Mouse (Mus musculus): Measurements from ENCODE around the gene Fbxl19.

Fbxl19 gene

DNA sequence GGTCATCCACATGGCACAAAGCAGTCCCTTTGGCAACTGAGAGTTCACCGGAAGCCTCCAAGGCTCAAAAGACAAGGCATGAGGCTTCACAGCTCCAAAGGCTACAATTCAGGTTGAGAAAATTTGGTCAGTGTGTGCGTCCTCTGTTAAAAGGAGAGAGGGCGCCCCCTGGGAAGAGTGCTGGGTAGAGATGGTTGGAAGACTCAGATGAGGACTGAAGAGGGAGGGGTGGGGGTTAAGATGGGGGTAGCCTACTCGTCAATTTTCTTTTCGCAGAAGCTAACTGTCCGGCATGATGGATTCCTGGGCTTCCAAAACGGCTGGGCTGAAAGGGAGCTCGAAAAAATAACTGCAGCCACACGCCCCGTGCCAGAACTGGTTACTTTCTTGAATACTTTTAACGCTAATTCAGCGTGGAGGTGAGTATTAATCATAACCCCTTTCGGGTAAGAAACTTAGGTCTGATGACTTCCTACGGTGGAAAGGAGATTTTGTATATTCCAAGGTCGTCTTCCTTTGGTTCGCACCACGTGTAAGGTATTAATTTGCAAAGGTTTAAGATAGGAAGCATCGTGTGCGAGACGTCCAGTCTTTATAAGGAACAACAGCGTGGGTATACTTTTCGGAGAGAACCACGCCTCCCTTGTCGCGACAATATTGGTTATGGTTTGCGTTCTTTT is at the start of gene Fbxl19:
Gene Fbxl19, plus strand, starts transcription at position 178 of the 680 bp plus-strand sequence.
- CTCF ChIA-PET, result interaction anchor here (0.6 to 1.1 kb wide), 2 partner anchors 14 to 177 kb away, joined by 3 to 9 read pairs; no protein-coding TSS in a partner anchor

DNA sequence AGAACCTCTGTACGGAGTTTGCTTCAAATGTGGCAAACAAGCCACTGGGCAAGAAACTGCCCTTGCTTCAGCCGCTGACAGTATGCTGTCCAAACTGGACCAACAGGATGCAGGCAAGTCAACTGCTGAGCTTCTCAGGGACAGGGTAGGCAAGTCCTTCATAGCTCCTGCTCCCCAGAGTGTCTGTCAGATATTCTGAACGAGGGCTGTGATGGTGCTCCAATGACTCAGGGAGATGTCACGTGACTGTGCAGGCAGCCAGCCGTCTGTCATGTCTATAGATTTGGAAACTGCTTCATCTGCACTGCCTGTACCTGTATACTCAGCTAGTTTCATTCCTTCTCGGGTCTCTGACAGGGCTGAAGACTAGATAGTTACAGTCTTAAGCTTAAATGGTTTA is 45.4 kb upstream of the Fbxl19 start:
- CTCF ChIA-PET, result no interaction called here

GRCm38 (mm10) chr7:127700712-127701331 is 43.5 kb upstream of the Fbxl19 start:
- CTCF ChIA-PET, result interaction anchor here (0.7 kb wide), 1 partner anchor 627 kb away, joined by 3 read pairs; no protein-coding TSS in a partner anchor

DNA sequence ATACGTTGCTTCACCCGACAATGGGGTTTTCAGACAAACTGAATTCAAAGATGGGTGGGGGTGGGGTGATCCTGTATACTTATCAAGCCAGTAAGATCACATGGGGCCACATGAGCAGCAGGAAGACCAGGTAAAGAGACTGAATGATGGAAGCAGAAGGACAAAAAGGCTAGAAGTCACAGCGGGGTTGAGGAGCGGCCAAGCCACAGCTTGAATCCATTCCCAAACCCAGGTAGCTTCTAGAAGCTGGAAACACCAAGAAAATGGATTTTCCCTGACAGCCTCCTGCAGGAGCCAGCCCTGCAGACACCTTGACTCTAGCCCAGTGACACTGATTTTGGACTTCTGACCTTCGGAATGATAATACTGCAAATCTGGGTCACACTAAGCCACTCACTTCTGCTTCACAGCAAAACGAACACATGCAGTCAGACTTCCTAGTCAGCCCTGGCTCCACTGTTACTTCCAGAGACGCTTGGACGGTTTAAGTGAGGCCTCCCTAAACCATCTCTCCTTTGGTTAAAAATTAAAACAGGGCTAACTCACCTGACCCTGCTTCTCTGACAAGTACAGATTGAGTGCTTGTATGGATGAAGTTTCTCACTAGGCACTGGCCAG is 40.7 kb upstream of the Fbxl19 start:
- CTCF ChIA-PET, result no interaction called here

- CTCF ChIA-PET, result no interaction called here
Measured at GRCm38 (mm10) chr7:127704598-127704997, 39.7 kb upstream of the Fbxl19 start.

DNA sequence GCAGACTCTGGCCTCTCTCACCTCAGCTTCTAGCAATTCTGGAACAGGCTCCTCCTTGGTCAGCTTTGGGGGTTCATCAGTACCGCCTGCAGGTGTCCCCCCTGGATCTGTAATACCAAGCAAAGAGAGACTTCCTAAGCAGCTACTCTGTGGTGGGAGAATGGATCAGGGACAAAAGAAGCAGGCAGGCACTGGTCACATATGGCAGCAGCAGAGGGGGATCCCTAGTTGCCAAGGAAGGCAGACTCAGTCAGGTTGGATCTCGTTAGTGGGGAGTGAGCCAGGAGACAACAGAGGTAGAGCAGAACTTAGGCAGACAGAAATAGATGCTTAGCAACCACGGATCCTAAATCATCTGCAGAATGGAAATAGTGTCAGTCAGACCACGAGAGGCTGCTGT is 38.6 kb upstream of the Fbxl19 start:
- CTCF ChIA-PET, result no interaction called here

- CTCF ChIA-PET, result interaction anchor here (0.6 kb wide), 1 partner anchor 264 kb away, joined by 3 read pairs; no protein-coding TSS in a partner anchor
Measured at GRCm38 (mm10) chr7:127707045-127707956, 37.0 kb upstream of the Fbxl19 start.

DNA sequence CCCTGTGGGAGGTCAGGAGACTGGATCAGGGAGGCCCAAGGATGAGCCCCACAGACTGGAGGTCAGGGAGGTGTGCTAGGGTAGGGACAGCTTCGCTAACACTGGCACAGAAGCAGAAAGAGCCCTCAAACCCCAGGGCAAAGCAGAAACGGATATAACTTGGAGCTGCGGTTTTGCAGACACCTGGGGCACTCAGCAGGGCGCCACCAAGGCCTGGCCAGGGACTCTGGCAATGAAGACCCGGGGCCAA is 36.5 kb upstream of the Fbxl19 start:
- CTCF ChIA-PET, result no interaction called here

GRCm38 (mm10) chr7:127708207-127709078 is 35.9 kb upstream of the Fbxl19 start, which contains the start of gene Bcl7c:
TSS of gene Bcl7c (minus strand) at chr7:127708933.
- CTCF ChIA-PET, result no interaction called here

DNA sequence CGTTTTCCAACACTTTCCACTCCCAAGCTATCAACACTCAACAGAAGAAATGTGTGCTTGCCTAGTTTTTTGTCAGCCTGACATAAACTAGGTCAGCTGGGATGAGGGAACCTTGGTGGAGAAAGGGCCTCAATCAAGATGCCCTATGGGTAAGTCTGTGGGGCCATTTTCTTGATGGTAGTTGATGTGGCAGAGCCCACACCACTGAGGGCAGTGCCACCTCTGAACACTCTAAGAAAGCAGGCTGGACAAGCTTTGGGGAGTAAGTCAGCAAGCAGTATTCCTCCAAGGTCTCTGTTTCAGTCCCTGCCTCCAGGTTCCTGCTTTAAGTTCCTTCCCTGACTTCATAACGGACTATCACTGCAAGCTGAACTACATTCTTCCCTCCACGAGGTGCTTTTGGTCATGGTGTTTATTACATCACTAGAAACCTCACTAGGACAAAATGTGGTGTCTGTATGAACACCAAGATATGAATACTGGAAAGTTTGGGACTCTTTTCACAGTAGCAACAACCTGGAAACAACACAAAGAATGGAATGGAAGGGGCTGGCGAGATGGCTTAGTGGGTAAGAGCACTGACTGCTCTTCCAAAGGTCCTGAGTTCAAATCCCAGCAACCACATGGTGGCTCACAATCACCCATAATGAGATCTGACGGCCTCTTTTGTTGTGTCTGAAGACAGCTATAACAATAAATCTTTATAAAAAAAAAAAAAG is 34.9 kb upstream of the Fbxl19 start:
- CTCF ChIA-PET, result interaction anchor here (0.6 kb wide), 1 partner anchor 34 kb away, joined by 3 read pairs; no protein-coding TSS in a partner anchor

GRCm38 (mm10) chr7:127711031-127711430 is 33.3 kb upstream of the Fbxl19 start:
- CTCF ChIA-PET, result no interaction called here

DNA sequence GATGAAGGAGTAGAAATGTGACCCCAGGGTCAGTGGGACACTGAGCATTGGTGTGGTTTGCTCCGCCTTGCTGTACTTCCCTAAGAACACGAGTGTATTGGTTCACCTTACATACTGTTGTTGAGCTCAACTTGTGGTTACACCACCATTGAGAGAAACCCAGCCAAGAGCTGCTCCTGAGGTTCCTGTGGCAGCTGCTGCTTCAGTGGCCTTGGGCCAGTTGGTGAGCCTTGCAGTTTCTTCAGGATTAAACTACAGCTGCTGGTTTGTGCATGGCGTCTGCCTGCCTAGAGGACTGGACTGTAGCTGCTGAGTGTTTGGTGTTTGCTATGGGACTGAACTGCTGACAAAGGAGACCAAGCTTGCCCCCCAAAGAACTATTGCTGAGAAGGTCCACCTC is 32.9 kb upstream of the Fbxl19 start:
- CTCF ChIA-PET, result no interaction called here

DNA sequence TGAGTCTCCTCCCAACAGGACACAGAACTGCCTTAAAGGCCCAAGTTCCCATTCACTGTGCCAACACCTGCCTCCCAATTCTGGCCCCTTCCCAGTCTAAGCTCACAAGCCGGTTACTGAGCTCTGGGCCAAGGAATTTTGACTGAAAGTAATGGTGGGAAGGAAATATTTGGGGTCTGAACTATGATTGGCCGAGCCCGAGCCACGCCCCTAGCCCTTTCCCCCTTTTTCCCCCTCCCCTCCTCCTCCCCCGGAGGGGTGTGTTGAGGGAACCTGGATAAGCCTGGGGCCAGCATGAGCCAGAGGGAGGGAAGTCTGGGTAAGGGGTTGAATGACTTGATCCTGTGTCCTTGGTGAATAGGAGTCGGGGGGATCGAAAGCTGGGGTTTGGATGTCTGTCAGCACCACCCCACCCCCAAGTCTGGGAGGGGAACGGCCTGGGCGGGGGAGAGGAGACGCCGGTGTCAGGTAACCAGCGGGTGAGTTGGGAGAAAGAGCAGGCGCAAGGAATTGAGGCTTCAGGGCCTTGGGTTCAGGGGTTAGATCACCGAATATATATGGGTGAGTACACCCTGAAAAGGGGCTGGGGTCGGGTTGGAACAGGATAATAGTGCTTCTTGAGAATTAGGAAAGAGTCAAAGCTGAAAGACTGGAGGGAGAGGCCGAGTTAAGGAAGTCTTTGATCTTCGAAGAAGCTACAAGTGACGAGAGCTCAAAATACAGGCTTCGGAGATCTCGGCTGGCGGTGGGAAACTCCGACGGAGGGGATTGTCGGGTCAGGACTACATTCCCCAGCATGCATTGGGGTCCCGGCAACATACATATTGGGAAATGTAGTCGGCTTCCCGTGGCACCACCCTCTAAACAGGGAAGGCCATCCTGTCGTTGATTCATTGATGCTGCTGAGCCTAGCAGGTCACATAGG is 31.6 kb upstream of the Fbxl19 start, which contains the start of gene Ctf1:
Gene Ctf1, plus strand, starts transcription at position 276 of the 925 bp plus-strand sequence.
- CTCF ChIA-PET, result no interaction called here

DNA sequence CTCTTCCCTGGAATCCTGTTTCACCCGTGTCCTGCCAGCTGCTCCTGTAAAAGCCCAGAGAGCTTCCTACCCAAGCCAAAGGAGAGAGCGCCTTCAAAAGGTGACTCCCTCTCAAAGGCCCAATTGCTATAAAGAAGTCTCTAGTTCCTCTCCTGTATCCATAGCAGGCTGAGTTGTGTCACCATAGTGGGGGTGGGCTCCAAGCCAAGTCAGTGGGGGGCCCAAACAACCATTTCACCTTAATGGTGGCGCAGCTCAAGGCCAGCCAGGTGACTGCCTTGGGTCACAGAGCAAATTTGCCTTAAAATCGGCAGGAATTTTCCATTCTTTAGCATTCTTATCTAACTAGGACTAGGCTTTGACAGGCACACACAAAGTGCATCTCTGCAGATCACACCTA is 29.5 kb upstream of the Fbxl19 start:
- CTCF ChIA-PET, result no interaction called here

- CTCF ChIA-PET, result no interaction called here
Measured at GRCm38 (mm10) chr7:127716992-127717391, 27.4 kb upstream of the Fbxl19 start.

GRCm38 (mm10) chr7:127718339-127718738 is 26.0 kb upstream of the Fbxl19 start:
- CTCF ChIA-PET, result no interaction called here

- CTCF ChIA-PET, result no interaction called here
Measured at GRCm38 (mm10) chr7:127719258-127719657, 25.1 kb upstream of the Fbxl19 start.

- CTCF ChIA-PET, result no interaction called here
Measured at GRCm38 (mm10) chr7:127725490-127725889, 18.9 kb upstream of the Fbxl19 start.

DNA sequence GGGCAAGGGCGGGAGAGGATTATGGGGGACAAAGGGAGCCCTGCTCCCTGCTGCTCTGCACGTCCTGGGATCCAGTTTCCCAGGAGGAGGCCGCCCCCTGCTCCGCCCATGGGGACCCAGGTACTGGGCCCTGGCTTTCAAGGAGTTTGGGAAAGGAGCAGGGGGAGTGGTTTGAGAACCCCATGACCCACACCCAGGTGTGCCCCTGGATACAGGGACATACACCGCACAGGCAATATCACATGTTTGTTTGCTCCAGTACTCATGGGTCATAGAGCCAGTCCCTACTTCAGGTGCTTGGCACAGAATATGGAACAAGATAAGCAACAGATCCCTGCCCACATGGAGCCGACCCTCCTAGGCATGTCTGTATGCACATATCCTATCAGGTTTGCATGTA is 18.4 kb upstream of the Fbxl19 start:
- CTCF ChIA-PET, result no interaction called here

Measured in spleen, embryonic (tissue).